Mouse (Mus musculus) 3134 (cell line): ENCODE results near the gene Qk.

ENCODE experiments used
- DNase-seq: peaks from one replicate; pipeline ENCODE4 v3.0.0-alpha.2; 2011; ENCODE audit warnings: low spot score; ENCODE audit not compliant: insufficient read length; ENCODE audit errors: extremely low read depth

The Qk gene

GRCm38 (mm10) chr17:10268468-10268867, 51.2 kb downstream of the Qk start:
- no peak for DNase-seq

- DNase-seq: no peak
Observed at GRCm38 (mm10) chr17:10266207-10266606, 53.4 kb downstream of the Qk start.

- DNase-seq: no peak
Observed at GRCm38 (mm10) chr17:10251252-10251958, 68.2 kb downstream of the Qk start.

GRCm38 (mm10) chr17:10240081-10240480, 79.6 kb downstream of the Qk start:
- DNase-seq: no peak

GRCm38 (mm10) chr17:10236595-10236994, 83.1 kb downstream of the Qk start:
- DNase-seq: no peak

- DNase-seq: no peak
Observed at GRCm38 (mm10) chr17:10232406-10232805, 87.2 kb downstream of the Qk start.

GRCm38 (mm10) chr17:10227798-10228538, 91.7 kb downstream of the Qk start:
- DNase-seq: no peak

GRCm38 (mm10) chr17:10216164-10216563, 103.5 kb downstream of the Qk start:
- DNase-seq: no peak

- no peak for DNase-seq
Observed at GRCm38 (mm10) chr17:10209154-10209777, 110.4 kb downstream of the Qk start.

GRCm38 (mm10) chr17:10198662-10199061, 121.0 kb downstream of the Qk start:
- DNase-seq: no peak

- no peak for DNase-seq
Observed at GRCm38 (mm10) chr17:10198231-10198630, 121.4 kb downstream of the Qk start.

- no peak for DNase-seq
Observed at GRCm38 (mm10) chr17:10195703-10196102, 124.0 kb downstream of the Qk start.

GRCm38 (mm10) chr17:10190857-10191256, 128.8 kb downstream of the Qk start:
- no peak for DNase-seq

GRCm38 (mm10) chr17:10188481-10188880, 131.2 kb downstream of the Qk start:
- DNase-seq: no peak

GRCm38 (mm10) chr17:10187431-10188020, 132.1 kb downstream of the Qk start:
- no peak for DNase-seq

GRCm38 (mm10) chr17:10181761-10182160, 137.9 kb downstream of the Qk start:
- no peak for DNase-seq

- no peak for DNase-seq
Observed at GRCm38 (mm10) chr17:10177096-10177495, 142.6 kb downstream of the Qk start.

- no peak for DNase-seq
Observed at GRCm38 (mm10) chr17:10161258-10161657, 158.4 kb downstream of the Qk start.

GRCm38 (mm10) chr17:10160415-10160814, 159.2 kb downstream of the Qk start:
- DNase-seq: no peak

GRCm38 (mm10) chr17:10152808-10153413, 166.7 kb downstream of the Qk start:
- no peak for DNase-seq
